Comparison of ENCODE assay signal across 9 mouse cellular contexts in the genomic region with DNA sequence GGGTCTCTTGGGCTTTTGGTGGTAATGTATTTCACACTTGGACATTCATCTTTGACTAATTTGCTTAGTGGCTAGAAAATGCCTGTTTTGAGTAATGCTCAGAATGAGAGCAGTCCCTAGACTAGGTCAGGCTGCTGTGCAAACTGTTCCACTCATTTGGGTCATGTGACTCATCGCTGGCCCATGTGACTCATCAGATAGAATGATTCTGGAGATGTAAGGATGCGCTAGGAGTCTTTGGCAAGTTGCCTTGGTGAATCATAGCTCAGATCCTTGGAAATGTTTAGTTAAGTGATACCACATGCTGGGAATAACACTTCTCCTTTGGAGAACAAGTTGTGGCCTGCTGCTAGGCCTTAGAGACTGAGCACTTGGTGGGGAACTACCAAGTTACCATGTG.
A peak's percentile ranks its signal among the peaks of the same experiment; 100 is the strongest.
DNase-seq lines count a peak whose midpoint lies in the region; ATAC-seq and TF ChIP-seq lines count a peak whose summit lies in the region.
"Had no signal": no experiment of that assay in that cellular context is flagged by ENCODE, and none has a peak within 500 bp of the region (broad histone marks: within the 10 kb centered on the region; RNA-seq: fewer than 3 reads in every experiment).

No protein-coding gene starts in this region.

- H3K9ac ChIP-seq in heart, embryonic 11.5 days (ENCODE audit: low read depth, low read length) = no peak overlapping the region
- no peak overlapping the region for H3K9ac ChIP-seq in MEL (ENCODE audit: control insufficient read depth, low read depth, low read length, poor library complexity, severe bottlenecking)
- no peak overlapping the region for H3K9ac ChIP-seq in hindbrain, embryonic 13.5 days

- no peaks in the 10 kb centered on the region for H3K79me2 ChIP-seq in MEL (ENCODE audit: control insufficient read depth, insufficient read depth, low read length, poor library complexity)

- TF ChIP-seq RAD21 in MEL (IDR thresholded peaks at IDR 0.05; ENCODE audit: low read depth, low read length) = no peak

- ATAC-seq in heart, embryonic 11.5 days (replicated peaks; ENCODE audit: insufficient number of reproducible peaks, low FRiP score, low TSS enrichment) = no peak
- ATAC-seq in frontal cortex, adult (ENCODE audit: low TSS enrichment) = peak; percentile 90
- no peak for ATAC-seq in hindbrain, embryonic 13.5 days (ENCODE audit: low FRiP score)

- H3K27me3 ChIP-seq in heart, embryonic 11.5 days (ENCODE audit: control insufficient read depth, insufficient read depth, low read length) = no peaks in the 10 kb centered on the region
- H3K27me3 ChIP-seq in MEL (ENCODE audit: control insufficient read depth in 1 of 2, insufficient read depth in 2 of 2, low read length in 2 of 2) = no peaks in the 10 kb centered on the region
- no peaks in the 10 kb centered on the region for H3K27me3 ChIP-seq in hindbrain, embryonic 13.5 days

- H3K27ac ChIP-seq in heart, embryonic 11.5 days (ENCODE audit: low read depth, low read length) = no peak overlapping the region
- no peak overlapping the region for H3K27ac ChIP-seq in MEL (ENCODE audit: control insufficient read depth, low read depth, low read length)
- no peak overlapping the region for H3K27ac ChIP-seq in hindbrain, embryonic 13.5 days

- DNase-seq in heart, adult 11 months = peak; percentile 85
- no peak for DNase-seq in MEL (ENCODE audit: low read depth, low spot score)
- DNase-seq in left cerebral cortex, postnatal 25 days (ENCODE audit: low spot score in 2 of 2) = peak; percentile 42 to 92
- DNase-seq in thymus, postnatal 0 days (ENCODE audit: low spot score) = no peak
- DNase-seq in cerebellum, adult 9-10 months = no peak
- DNase-seq: cerebellum, adult 11-12 months had no signal

- H3K4me1 ChIP-seq in heart, embryonic 11.5 days (ENCODE audit: control insufficient read depth, insufficient read depth, low read length) = no peaks in the 10 kb centered on the region
- peaks cover 0 to 2% of the 10 kb centered on the region in 2 experiments; a peak in 2 of 4 replicates for H3K4me1 ChIP-seq in MEL (ENCODE audit: control insufficient read depth in 1 of 2, insufficient read depth in 2 of 2, low read length in 2 of 2)
- peaks cover 10% of the 10 kb centered on the region for H3K4me1 ChIP-seq in hindbrain, embryonic 13.5 days (replicated peaks)

- no peak for TF ChIP-seq CTCF in MEL (IDR thresholded peaks at IDR 0.05 in 2 of 3, conservative IDR thresholded peaks at IDR 0.05 in 1 of 3; ENCODE audit: control insufficient read depth in 1 of 3, insufficient read depth in 1 of 3, low read depth in 2 of 3, low read length in 3 of 3, poor library complexity in 1 of 3, severe bottlenecking in 1 of 3)

- no peak overlapping the region for H3K4me3 ChIP-seq in heart, embryonic 11.5 days (ENCODE audit: low read depth, low read length)
- no peak overlapping the region for H3K4me3 ChIP-seq in MEL (ENCODE audit: control insufficient read depth in 1 of 2, insufficient read depth in 1 of 2, low read depth in 2 of 2, low read length in 2 of 2)
- H3K4me3 ChIP-seq in hindbrain, embryonic 13.5 days = no peak overlapping the region

- H3K4me2 ChIP-seq in heart, embryonic 11.5 days = no peak overlapping the region
- H3K4me2 ChIP-seq in hindbrain, embryonic 13.5 days = no peak overlapping the region

- no peak for TF ChIP-seq POLR2A in MEL (IDR thresholded peaks at IDR 0.05; ENCODE audit: control insufficient read depth in 1 of 2, insufficient read depth in 1 of 2, low read depth in 1 of 2, low read length in 2 of 2, poor library complexity in 1 of 2)

- no peaks in the 10 kb centered on the region for H3K36me3 ChIP-seq in heart, embryonic 11.5 days (ENCODE audit: control insufficient read depth, insufficient read depth, low read length)
- H3K36me3 ChIP-seq in MEL (ENCODE audit: control insufficient read depth in 1 of 2, insufficient read depth in 2 of 2, low read length in 2 of 2) = 0 out of 4 replicates have a peak, but pooled peaks cover 0 to 2% of the 10 kb centered on the region in 2 experiments
- H3K36me3 ChIP-seq in hindbrain, embryonic 13.5 days = no peaks in the 10 kb centered on the region

- TF ChIP-seq EP300 in MEL (IDR thresholded peaks at IDR 0.05; ENCODE audit: low read depth in 1 of 2, low read length in 2 of 2) = no peak

- no peaks in the 10 kb centered on the region for H3K9me3 ChIP-seq in heart, embryonic 11.5 days (replicated peaks; ENCODE audit: control insufficient read depth, low read length)
- no peaks in the 10 kb centered on the region for H3K9me3 ChIP-seq in MEL (replicated peaks; ENCODE audit: insufficient read depth, low read length)
- H3K9me3 ChIP-seq in hindbrain, embryonic 13.5 days = no peaks in the 10 kb centered on the region

- 85% methylated on average over 2 of the region's 2 CpGs for WGBS in heart, embryonic 11.5 days (ENCODE audit: insufficient replicate concordance)
- 88% methylated on average over 2 of the region's 2 CpGs for WGBS in hindbrain, embryonic 13.5 days

- intact Hi-C loops in left cerebral cortex, postnatal 25 days (cut with DNase I) = no loop called here

TF ChIP-seq in MEL, 35 proteins besides CTCF, POLR2A, EP300 and RAD21:
- TF ChIP-seq USF1 (IDR thresholded peaks at IDR 0.05; ENCODE audit: low read depth, low read length) (peak; percentile 55; the same call in 1 of the 2 replicates), ZMIZ1 (IDR thresholded peaks at IDR 0.05; ENCODE audit: low read depth, low read length) (no peak)

Comparison
In these comparisons a context has a peak if more than half of its experiments do, and no peak if none do; other contexts are left out.
1. DNase-seq: peak in heart, adult 11 months (single experiment) and left cerebral cortex, postnatal 25 days (2 of 2); none in MEL (single experiment), thymus, postnatal 0 days (single experiment) and cerebellum, adult 9-10 months (single experiment).